Mouse (Mus musculus) thymus, postnatal 0 days (tissue): ENCODE results near the gene Atg7. TPM values are rescaled to one million over a fixed set of nuclear protein-coding genes. Genes with fewer than 3 reads are reported as not detected.

ENCODE experiments used
- DNase-seq: peaks from one replicate; pipeline ENCODE4 v3.0.0-alpha.2; 2015; ENCODE audit warnings: low spot score
- polyA plus RNA-seq: library from polyadenylated mRNA; unstranded; fragments of >200 nt; fragmentation: Nextera tagmentation; extraction: Ambion mirVana; gene quantifications from 2 replicates; pipeline ENCODE4 v1.2.1, GENCODE M21; 2015

Gene Atg7
- polyA plus RNA-seq, 1 experiment from 2014 or later = 19.6 TPM

DNA sequence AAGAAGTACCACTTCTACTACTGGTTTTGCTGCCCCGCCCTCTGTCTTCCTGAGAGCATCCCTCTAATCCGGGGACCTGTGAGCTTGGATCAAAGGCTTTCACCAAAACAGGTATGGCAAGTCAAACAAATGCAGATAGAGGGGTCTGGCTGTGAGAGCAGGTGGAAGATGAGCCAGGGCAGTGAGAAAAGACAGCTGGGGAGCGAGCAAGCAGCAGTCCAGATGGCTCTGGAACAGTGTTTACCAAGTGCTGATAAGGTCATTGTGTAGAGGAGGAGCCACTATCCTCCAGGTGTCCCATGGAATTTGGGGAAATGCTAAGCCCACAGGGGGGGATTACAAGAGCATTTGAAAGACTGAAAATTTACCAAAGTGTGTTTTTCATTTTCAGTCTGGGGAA is 41.5 kb downstream of the Atg7 start:
- no peak for DNase-seq

DNA sequence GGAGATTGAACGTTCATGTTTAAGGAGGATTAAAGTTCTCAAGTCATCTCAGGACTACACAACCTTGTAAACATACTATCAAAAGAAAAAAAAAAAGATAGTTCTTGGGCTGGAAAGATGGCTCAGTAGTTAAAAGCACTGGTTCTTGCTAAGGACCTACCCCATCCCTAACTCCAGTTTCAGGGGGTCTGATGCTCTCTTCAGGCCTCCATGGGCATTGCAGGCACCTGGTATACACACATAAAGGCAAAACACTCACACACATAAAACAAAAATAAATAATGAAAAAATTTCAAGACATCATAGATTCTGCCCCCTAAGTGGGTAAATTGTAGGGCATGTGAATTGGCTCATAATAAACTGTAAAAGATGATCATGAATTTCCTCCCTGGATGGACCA is 42.5 kb downstream of the Atg7 start:
- no peak for DNase-seq

DNA sequence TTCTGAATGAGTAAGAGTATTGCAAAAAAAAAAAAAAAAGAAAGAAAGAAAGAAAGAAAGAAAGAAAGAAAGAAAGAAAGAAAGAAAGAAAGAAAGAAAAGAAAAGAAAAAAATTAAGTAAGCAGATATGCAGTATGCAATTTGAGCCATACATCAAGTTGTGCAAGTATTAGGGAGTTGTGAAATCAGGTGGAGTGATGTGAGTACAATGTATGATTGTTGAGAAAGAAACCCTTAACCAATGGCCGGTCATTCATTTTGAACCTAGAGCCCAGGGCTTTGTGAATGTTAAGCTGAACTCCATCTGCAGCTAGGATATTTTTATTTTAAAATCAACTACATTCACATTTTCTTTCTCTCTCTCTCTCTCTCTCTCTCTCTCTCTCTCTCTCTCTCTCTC is 44.1 kb downstream of the Atg7 start:
- no peak for DNase-seq

DNA sequence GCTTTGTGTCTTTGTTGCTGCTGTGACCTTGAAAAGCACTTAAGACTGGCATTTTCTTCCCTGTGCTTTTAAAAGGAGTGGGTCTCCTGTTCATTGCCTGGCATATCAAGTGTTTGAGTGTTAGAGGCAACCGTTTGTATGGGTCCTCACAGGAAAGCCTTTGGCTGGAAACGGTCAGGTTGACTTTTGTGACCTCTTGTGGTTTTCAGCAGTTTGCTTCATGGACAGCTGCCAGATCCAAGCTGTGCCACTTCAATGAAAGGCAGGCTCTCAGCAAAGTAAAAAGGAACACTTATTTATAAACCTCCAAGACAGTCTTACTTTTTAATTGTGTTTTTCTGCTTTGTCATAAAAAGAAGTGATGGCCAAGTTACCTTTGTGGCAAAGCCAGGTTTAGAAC is 47.8 kb downstream of the Atg7 start:
- DNase-seq = no peak

DNA sequence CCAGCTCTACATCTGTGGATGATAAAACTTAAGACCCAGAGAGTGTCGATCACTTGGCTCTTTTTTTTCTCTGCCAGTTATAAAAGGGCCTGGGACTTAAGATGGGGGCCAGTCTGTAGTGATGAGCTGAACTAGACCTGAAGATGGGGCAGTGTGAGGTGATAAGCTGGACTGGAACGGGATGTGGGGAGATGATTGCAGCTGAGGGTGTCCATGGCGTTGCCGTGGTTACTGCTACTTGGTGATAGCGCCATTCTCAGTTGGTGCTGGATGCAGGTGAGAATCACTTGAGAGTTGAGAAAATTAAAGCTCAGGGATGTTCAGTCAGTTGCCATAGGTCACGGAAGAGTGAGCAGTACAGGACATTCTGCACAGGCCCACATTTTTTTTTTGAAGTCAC is 48.6 kb downstream of the Atg7 start:
- DNase-seq = no peak

DNA sequence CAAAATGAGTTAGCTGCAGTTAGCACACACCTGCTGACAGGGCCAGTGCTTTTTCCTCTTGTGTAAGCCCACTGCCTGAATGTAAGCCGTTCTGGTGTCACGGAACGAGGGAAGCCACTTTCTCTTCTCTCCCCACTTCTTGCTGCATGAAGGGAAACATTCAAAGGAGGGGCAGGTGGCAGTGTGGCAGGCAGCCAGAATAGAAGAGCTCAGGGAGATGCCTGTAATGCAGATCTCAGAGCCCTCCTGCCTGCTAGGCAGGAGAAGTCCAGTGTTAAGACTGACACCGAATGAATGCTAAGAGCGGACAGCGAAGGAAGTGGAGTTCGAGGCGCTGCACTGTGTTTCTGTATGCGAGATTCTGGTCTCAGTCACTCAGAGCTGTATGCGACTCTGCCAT is 49.8 kb downstream of the Atg7 start:
- DNase-seq = no peak

DNA sequence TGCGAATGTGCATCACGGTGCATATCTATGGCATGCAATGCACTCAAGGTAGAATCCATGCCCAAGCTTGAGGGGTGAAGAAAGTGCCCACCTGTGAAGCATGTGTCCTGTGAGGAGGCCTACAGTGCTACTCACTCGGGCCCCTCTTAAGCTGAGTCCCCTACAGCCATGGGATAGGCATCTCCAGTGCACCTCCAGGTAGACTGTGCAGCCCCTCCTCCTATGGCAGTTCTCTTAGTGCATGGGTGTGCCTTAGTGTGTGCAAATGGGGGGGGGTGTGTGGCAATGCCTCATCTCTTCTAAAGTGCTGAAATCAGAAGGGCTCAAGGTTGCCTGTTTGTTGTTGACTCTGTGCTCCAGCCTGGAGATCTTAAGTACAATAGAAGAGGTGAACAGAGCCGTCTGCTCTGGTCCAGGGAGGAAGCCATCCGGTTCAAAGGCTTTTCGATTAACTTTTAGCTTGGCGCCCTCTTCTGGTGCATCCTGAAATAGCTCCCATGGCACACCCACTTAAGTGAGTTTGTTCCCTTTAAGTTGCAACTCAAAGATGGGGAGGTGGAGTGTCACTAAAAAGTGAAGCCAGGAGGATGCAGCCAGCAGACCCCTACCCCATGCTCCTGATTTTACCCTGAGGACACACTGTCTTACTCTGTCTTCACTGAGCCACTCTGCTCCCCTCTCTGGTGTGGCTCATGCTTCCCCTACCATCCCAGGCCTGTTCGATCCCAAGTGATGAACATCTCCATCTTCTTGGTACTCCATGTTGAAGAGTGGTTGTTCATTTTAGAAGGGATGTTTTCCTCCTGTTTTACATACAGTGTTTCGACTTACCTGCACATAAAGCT is 55.0 kb downstream of the Atg7 start:
- peak; percentile 75 for DNase-seq

DNA sequence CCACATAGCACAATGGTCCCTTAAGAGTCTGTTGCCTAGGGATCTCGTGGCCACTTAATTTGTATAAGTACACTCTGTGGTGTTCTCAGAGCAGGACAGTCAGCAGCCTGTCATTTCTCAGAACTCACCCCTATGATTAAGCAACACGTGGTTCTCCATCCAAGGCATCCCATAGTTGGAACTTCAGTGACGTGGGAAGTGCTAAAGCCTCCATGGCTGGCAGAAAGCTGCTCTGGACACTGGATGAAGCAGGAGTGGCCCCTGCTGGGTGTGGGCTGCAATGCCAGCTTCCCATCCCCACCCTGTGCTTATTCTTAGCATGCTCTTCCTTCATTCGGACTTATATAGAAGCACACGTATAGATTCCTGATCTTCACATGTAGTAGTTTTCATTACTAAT is 55.7 kb downstream of the Atg7 start:
- DNase-seq = no peak

DNA sequence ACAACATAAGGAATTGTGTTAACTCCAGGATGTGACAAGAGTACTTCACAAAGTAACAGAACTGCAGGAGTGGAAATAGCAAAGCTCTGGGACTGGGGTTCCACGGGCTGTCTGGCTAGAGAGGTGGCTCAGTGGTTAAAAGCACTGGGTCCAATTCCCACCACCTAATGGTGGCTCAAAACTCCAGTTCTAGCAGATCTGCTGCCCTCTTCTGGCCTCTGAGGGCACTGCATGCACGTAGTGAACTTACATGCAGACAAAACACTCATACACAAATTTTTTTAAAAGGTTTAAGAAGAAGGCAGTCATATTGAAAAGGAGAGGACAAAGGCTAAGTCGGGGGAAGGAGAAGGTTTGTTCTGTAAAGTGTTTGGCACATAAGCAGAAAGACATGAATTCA is 57.8 kb downstream of the Atg7 start:
- DNase-seq = peak; percentile 13

DNA sequence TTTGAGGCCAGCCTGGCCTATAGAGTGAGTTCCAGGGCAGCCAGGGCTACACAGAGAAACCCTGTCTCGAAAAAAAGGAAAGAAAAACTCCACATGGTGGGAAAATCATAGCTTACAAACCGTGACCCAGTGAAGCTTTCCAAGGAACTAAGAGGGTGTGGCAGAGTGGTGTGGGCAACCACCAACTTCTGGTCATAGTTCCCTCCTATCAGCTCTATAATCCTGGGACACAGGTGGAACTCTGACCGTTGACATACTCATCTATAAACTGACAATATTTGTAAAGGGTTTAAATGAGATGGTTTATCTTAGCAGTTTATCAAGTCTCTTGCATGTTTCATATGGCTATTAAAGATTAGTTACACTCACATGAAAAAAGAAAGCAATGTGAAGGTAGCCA is 64.1 kb downstream of the Atg7 start:
- DNase-seq = no peak

DNA sequence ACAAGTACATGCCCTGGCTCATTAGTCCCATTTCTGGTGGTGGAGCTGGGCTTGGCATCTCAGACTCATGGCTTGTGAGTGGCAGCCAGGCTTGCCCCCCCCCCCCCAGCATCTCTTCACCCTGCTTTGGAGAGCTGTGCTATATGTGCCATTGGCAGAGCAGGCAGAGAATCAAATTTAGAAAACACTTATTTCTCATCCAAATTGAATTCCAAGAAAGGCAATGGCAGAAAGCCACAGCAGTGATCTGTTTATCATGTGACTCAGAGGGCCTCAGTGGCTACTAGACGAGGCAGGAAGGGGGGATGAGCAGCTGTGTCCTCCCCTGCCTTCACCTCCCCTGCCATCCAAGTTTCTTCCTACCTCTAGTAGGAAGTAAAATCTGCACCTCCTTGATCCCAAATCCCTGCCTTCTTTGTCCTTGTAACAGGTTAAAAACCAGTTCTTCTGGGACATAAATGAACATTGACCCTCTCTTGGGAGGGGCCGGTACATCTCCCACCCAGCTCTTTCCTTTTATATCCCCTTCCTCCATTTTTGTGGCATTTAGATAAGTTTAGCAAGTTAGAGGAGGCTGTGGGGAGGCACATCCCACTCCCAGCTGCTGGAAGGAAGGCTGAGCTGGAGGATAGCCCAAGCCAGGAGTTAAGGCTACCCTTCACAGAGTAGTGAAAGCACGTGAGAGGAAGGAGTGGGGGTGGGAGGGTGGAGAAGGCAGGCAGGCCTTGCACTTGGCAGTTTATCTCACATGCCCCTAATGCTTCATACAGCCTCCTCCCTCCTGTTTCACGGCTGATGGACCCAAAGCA is 69.5 kb downstream of the Atg7 start:
- no peak for DNase-seq

DNA sequence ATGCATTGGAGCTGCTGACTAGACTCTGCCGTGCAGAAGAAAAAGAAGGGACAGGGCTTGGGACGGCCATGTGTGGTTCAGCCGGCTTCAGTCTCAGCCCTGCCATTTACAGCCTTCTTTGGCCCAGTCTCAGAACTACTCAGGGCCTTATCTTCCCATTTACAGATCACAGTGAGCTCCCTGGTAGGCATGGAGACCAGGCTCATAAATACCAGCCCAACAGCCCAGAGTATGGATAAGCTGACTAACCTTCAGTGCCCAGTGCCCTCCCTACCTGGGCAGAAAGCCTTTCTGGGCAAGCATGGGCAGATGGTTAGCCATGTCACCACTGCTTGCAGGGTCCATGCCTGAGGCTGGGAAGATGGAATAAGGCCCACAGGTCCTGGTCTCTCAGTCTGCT is 70.6 kb downstream of the Atg7 start:
- no peak for DNase-seq

DNA sequence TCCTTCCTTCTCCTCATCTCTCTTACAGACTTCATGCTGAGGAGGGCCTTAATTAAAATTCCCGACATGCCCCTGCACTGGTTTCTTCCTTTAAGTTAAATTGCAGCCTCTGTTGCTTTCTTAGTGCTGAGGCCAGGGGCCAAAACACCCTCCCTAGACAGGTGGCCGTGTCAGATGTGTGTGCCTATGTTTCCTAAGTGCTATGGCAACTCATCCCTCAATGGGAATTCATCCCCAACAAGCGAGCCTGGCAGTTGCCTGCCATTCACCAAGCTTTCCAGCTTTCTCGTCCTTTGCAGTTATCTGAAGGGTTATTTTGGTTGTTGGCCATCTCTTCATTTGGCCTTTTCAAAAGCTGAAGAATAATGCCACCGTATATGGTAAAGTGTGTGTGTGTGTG is 71.8 kb downstream of the Atg7 start:
- DNase-seq = no peak

DNA sequence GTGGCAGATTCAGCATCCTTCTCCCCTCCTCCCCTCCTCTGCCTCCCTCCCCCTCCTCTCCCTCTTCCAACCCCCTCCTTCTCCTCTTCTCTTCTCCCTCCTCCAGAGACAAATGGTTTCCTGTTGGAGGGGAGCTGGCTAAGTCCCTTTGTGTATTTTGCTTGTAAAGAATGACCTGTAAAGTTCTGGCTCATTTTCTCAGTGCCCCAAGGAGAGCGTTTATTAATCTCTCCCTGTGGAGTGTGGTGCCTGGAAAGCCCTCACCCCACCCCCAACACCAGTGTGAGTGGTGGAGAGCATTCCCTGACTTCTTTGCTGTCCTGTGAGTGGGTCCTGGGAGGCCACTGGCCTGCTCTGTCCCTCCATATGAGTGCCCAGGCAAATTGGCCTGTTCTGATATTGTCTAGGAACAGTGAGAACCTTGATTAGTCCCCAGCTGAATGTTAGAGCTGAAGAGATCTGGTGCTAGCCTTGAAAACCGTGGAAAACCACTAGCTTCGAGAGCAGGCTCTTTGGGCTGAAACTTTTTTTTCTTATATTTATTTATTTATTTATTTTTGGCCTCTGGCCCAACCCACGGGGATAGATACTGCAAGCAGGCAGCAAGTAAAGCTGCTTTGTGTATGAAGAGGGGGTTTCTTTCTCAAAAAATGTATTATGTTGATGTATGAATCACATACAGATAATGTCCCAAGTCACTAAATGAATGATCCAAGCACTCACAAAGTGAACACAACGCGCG is 72.6 kb downstream of the Atg7 start:
- DNase-seq = no peak

DNA sequence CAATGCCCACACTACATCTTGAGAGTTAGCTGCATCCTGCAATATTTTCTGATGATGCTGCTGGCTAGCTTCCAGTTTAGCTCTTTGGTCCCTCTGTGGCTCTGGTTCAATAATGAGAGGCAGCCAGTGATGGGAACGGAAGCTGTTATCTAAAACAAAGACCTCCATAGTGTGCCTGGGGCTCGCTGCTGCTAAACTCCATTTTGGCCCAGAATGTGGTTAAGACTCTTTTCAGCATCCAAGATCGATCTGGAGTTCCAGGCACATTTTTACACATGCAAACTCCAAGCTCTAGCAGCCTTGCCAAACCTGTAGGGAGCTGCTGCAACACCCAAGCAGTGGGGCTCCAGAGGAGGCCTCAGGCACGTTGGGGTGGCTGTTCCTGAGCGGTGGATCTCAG is 76.2 kb downstream of the Atg7 start:
- no peak for DNase-seq

DNA sequence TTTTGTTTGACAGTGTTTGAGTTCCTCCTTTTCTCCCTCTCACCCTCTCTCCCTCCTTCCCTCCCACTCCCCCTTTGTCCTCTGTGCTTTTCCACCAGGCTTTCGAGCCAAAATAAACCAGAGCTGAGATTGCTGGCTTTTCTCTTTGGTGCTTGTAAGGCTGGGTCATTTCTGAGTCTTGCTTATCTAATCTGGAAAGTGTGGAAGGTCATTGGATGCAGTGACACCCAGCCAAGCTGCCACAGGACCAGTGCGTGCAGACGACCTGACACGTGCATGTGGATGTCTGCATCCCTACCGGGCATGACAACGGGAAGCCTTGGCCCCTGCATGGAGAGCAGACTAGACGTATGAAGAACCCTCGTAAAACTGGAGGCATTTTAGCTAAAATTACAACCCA is 76.8 kb downstream of the Atg7 start:
- DNase-seq = no peak

DNA sequence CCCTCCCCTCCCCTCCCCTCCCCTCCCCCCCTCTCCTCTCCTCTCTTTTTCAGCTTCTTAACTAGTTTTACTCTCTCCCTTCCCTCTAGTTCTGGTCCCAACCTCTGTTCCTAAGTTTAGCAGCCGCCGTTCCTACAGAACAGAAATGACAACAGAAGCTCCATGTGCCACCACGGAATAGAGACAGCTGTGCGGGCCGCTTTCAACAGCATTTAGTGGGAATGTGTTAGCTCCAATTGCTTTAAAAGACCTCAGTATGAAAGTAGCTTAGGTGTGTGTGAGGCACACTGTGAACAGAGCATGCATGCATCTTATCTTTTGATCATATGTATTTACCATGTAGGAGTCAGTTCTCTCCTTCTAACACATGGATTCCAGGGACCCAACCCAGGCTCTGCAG is 79.1 kb downstream of the Atg7 start:
- DNase-seq = no peak

DNA sequence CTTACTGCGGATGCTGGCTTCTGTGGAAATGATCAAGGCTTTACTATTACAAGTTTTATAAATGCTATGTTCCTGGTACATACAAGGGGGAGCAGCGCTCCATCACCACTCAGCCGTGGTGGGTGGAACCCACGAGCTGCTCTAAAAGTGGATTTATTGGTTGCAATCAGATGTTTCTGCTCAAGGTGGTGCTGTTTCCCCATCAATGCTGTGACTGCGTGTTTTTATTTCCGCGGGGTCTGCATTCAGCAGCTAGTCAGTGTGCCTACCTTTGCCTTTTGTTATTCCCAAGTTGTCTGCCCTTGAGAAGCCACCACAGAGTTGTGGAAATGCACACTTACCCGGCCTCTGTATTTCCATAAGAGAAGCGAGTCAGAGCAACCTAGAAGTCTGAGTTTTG is 81.0 kb downstream of the Atg7 start:
- DNase-seq = peak; percentile 73

DNA sequence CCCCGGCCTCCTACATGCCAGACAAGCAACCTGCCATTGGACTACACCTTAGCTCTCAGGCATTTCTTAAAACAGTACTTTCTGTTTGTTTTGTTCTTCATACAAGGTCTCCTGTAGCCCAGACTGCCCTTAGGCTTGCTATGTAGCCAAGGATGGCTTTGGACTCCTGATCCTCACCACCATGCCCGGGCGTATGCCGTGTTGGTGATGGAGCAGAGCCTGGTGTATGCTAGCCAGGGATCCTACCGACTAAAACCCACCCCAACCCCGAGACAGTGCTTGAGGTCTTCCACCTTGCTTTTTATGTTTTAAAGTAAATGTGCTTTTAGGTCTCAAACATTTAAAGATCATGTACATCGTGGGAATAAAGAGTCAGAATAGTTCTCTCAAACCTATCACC is 81.5 kb downstream of the Atg7 start:
- no peak for DNase-seq

DNA sequence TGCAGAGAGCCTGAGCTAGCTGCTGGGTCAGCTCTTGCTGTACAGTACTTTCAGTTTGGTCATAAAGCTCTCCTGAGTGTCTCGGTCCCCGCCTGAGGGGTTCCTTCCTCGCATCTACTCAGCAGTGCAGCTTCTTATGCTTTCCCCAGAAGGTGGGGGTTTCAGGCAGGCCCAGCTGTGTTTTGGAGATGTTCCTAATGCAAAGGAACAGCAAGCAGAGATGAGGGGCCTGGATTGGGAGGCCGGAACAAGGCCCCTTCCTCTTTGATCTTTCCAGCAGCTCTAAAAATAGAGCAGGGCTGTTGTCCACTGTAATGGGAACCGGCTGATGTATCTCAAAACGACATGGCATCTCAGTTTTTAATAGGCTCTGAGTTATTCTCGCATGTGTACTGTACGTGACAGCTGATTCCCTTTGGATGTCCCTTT is 82.3 kb downstream of the Atg7 start:
- no peak for DNase-seq

DNA sequence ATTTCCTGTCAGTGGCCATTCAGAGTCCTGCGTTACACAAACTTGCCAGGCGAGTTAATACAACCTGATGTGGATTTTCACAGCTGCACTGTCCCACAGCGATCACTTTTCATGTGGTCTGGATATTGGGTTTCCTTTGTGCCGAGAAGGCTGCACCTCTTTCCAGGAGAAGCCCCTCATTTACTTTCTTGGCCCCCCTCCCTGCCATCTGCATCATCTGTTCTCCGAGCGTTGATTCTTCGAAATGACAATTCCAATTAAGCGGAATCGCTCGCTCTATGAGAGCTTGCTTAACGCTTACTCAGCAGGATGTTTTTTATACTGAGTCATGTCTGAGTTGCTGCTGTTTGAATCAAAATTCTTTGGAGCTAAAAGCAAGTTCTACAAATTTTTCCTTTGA is 83.8 kb downstream of the Atg7 start:
- peak; percentile 24 for DNase-seq

DNA sequence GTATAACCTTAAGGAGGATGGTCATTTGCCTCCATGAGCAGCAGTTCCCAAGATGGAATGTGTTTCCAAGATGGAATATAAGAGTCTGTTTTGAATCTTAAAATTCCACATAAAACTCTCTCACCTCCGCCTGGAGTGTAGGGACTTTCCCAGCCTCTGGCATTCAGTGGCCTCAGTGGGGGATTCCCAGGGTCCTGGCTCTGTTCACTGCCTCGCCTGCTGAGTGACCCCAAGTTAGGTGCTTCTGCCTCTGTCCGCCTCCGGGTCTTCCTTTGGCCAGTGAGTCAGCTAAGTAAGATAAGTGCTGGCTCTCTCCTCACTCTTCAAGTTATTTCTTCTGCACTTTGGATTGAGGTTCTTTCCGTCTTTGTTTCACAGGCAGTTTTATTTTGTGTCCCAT is 90.3 kb downstream of the Atg7 start:
- no peak for DNase-seq
